Mouse (Mus musculus) retina, embryonic 14.5 days (tissue): ENCODE measurements around the gene Lpcat3.
A peak's percentile ranks its signal among the peaks of the same experiment; 100 is the strongest.
"Not testable (repeated sequence)": the region's sequence is repeated elsewhere in the genome, so short reads cannot be mapped to it uniquely, and the experiment has no call there.

Source experiments
- DNase-seq: peaks from one replicate; pipeline ENCODE4 v3.0.0-alpha.2; 2015; ENCODE audit warnings: low spot score

Lpcat3 gene

GRCm38 (mm10) chr6:124678769-124679168, 15.9 kb downstream of the Lpcat3 start:
- no peak for DNase-seq

GRCm38 (mm10) chr6:124679486-124679885, 16.7 kb downstream of the Lpcat3 start:
- DNase-seq, result no peak

- not testable (repeated sequence) for DNase-seq
These were observed 19.5 kb downstream of the Lpcat3 start for GRCm38 (mm10) chr6:124682291-124682690.

GRCm38 (mm10) chr6:124683591-124684417, 21.0 kb downstream of the Lpcat3 start:
- DNase-seq, result no peak

- DNase-seq, result no peak
These were observed 23.0 kb downstream of the Lpcat3 start for GRCm38 (mm10) chr6:124685606-124686386.

- not testable (repeated sequence) for DNase-seq
These were observed 23.8 kb downstream of the Lpcat3 start for GRCm38 (mm10) chr6:124686644-124687043.

- no peak for DNase-seq
These were observed 25.4 kb downstream of the Lpcat3 start for GRCm38 (mm10) chr6:124688151-124688758.

- DNase-seq, result no peak
These were observed 26.2 kb downstream of the Lpcat3 start for GRCm38 (mm10) chr6:124689011-124689410.

- no peak for DNase-seq
These were observed 27.7 kb downstream of the Lpcat3 start for GRCm38 (mm10) chr6:124690517-124690916.

- no peak for DNase-seq
These were observed 30.6 kb downstream of the Lpcat3 start for GRCm38 (mm10) chr6:124693243-124693981.

- DNase-seq, result no peak
These were observed 31.5 kb downstream of the Lpcat3 start for GRCm38 (mm10) chr6:124694166-124694955.

- no peak for DNase-seq
These were observed 33.8 kb downstream of the Lpcat3 start for GRCm38 (mm10) chr6:124696441-124697150.

GRCm38 (mm10) chr6:124698751-124699150, 35.9 kb downstream of the Lpcat3 start:
- no peak for DNase-seq

- DNase-seq, result no peak
These were observed 36.5 kb downstream of the Lpcat3 start for GRCm38 (mm10) chr6:124699366-124699765.

- DNase-seq, result no peak
These were observed 37.3 kb downstream of the Lpcat3 start for GRCm38 (mm10) chr6:124699962-124700610.

GRCm38 (mm10) chr6:124701338-124701737, 38.5 kb downstream of the Lpcat3 start:
- DNase-seq, result no peak

- DNase-seq, result no peak
These were observed 39.4 kb downstream of the Lpcat3 start for GRCm38 (mm10) chr6:124702102-124702783.

- DNase-seq, result peak; percentile 78
These were observed 39.9 kb downstream of the Lpcat3 start for GRCm38 (mm10) chr6:124702784-124703103.

GRCm38 (mm10) chr6:124703789-124704188, 41.0 kb downstream of the Lpcat3 start:
- no peak for DNase-seq
